Mouse (Mus musculus) megakaryocyte, embryonic 14.5 days (primary cell): ENCODE measurements around the gene Sh3rf3.

Experiments
- FLI1 ChIP-seq: IDR thresholded peaks from 2 replicates; pipeline ENCODE4 v1.6.1; 2012; ENCODE audit warnings: low read length, inconsistent platforms, mixed read lengths
- GATA1 ChIP-seq: IDR thresholded peaks from 3 replicates; pipeline ENCODE4 v1.6.1; 2012; ENCODE audit warnings: mixed read lengths, low read length, inconsistent platforms, borderline replicate concordance

DNA sequence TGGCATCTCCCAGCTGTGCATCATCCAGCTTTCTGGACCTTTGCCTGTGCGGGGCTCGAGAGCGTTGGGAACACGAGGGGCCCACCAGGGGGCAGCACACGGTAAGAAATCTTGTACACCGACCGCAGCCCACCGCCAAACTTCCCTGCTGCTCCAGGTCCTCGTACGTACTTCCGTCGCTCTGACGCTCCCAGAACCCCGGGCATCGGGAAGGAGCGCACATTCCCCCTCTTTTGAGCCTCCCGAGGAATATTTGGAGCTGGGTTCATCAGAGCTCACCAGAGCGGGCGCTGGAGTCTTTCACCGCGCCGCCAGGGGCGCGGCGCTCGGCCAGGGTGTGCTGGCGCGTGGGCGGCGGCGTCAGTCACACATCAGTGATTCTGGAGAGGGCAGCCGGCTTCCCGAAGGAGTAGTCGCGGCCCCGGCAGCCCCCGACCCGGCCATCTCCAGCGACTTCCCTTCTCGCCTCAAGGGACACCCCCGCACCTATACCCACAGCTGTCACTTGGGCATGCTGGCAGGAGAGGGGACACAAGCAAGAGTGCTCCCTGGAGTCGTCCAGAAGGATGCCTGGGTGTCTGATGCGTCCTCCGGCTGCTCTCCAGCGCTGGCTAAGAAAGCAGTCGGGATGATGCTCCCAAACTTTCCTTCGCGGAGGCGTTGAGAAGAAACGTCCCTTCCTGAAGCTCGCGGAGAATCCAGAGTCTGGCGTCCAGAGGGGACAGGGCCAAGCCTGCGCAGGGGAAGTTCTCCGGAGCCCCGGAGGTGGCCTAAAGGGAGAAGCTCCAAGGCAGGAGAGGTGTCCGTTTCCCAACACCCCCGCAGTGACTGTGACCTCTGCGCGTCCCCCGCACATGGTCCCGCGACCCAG is 714 bp upstream of the Sh3rf3 start:
- TF ChIP-seq GATA1: no peak
- no peak for TF ChIP-seq FLI1
